In genomic region chr8:22019498-22019897, GRCm38 (mm10) we compare ENCODE assay signal across 31 mouse cellular contexts. TPM values are rescaled to one million over a fixed set of nuclear protein-coding genes. Genes with fewer than 3 reads are reported as not detected.
DNase-seq lines count a peak whose midpoint lies in the region; ATAC-seq and TF ChIP-seq lines count a peak whose summit lies in the region.
"Had no signal": no experiment of that assay in that cellular context is flagged by ENCODE, and none has a peak within 500 bp of the region (broad histone marks: within the 10 kb centered on the region; RNA-seq: fewer than 3 reads in every experiment).

No protein-coding gene starts in this region.

- no peak overlapping the region for H3K27ac ChIP-seq in intestine, embryonic 15.5 days
- no peak overlapping the region for H3K27ac ChIP-seq in intestine, postnatal 0 days (ENCODE audit: low read depth, low read length)
- no peak overlapping the region for H3K27ac ChIP-seq in lung, postnatal 0 days (ENCODE audit: low read length)
- H3K27ac ChIP-seq in intestine, embryonic 16.5 days (ENCODE audit: low read length): no peak overlapping the region
- H3K27ac ChIP-seq in stomach, embryonic 16.5 days (ENCODE audit: low read length): no peak overlapping the region
- H3K27ac ChIP-seq: forebrain, embryonic 10.5 days; gastrocnemius, adult 2 months; heart, embryonic 15.5 days; hindbrain, embryonic 14.5 days had no signal

- H3K36me3 ChIP-seq in intestine, embryonic 15.5 days: no peaks in the 10 kb centered on the region
- no peaks in the 10 kb centered on the region for H3K36me3 ChIP-seq in intestine, postnatal 0 days (ENCODE audit: control insufficient read depth, insufficient read depth)
- H3K36me3 ChIP-seq in lung, postnatal 0 days (ENCODE audit: insufficient read depth, low read length): no peaks in the 10 kb centered on the region
- no peaks in the 10 kb centered on the region for H3K36me3 ChIP-seq in intestine, embryonic 16.5 days (ENCODE audit: control insufficient read depth, insufficient read depth, low read length)
- no peaks in the 10 kb centered on the region for H3K36me3 ChIP-seq in stomach, embryonic 16.5 days (ENCODE audit: control insufficient read depth, insufficient read depth, low read length)
- H3K36me3 ChIP-seq: forebrain, embryonic 10.5 days; heart, embryonic 12.5 days; heart, embryonic 15.5 days had no signal

- WGBS in intestine, embryonic 15.5 days: 79% methylated on average over 5 of the region's 5 CpGs
- 40% methylated on average over 5 of the region's 5 CpGs for WGBS in intestine, postnatal 0 days
- 60% methylated on average over 5 of the region's 5 CpGs for WGBS in lung, postnatal 0 days
- 61% methylated on average over 5 of the region's 5 CpGs for WGBS in intestine, embryonic 16.5 days
- 52% methylated on average over 5 of the region's 5 CpGs for WGBS in stomach, embryonic 16.5 days

- 0 out of 2 replicates have a peak, but pooled peaks have one; percentile 28 for ATAC-seq in intestine, embryonic 15.5 days
- ATAC-seq in intestine, postnatal 0 days: no peak
- ATAC-seq in lung, postnatal 0 days: 0 out of 2 replicates have a peak, but pooled peaks have one; percentile 21
- ATAC-seq in intestine, embryonic 16.5 days: peak; percentile 81
- ATAC-seq in stomach, embryonic 16.5 days (ENCODE audit: insufficient read depth, low FRiP score): peak; percentile 75
- ATAC-seq: activated CD4-positive, CD25-positive, alpha-beta regulatory T cell, adult 4 months; forebrain, embryonic 14.5 days; forebrain, postnatal 0 days had no signal

- no peak overlapping the region for H3K9ac ChIP-seq in intestine, embryonic 15.5 days
- H3K9ac ChIP-seq in intestine, postnatal 0 days (ENCODE audit: low read depth, low read length): no peak overlapping the region
- H3K9ac ChIP-seq in lung, postnatal 0 days (replicated peaks; ENCODE audit: low read depth): no peak overlapping the region
- no peak overlapping the region for H3K9ac ChIP-seq in intestine, embryonic 16.5 days (ENCODE audit: low read depth, low read length)
- no peak overlapping the region for H3K9ac ChIP-seq in stomach, embryonic 16.5 days (ENCODE audit: low read length)
- H3K9ac ChIP-seq: forebrain, postnatal 0 days; heart, embryonic 12.5 days; heart, embryonic 15.5 days; hindbrain, embryonic 14.5 days had no signal

- H3K9me3 ChIP-seq in intestine, embryonic 15.5 days: no peaks in the 10 kb centered on the region
- no peaks in the 10 kb centered on the region for H3K9me3 ChIP-seq in intestine, postnatal 0 days (ENCODE audit: control insufficient read depth)
- no peaks in the 10 kb centered on the region for H3K9me3 ChIP-seq in lung, postnatal 0 days (ENCODE audit: low read length)
- no peaks in the 10 kb centered on the region for H3K9me3 ChIP-seq in intestine, embryonic 16.5 days (ENCODE audit: control insufficient read depth, low read length)
- no peaks in the 10 kb centered on the region for H3K9me3 ChIP-seq in stomach, embryonic 16.5 days (replicated peaks; ENCODE audit: control insufficient read depth, low read length)
- H3K9me3 ChIP-seq: heart, embryonic 12.5 days; heart, embryonic 15.5 days had no signal

- DNase-seq in lung, postnatal 0 days (ENCODE audit: low spot score): peak; percentile 10
- no peak for DNase-seq in lung, postnatal 4 days
- DNase-seq in right cerebral cortex, postnatal 25 days: no peak
- no peak for DNase-seq in gastrocnemius, postnatal 10 days
- DNase-seq: adrenal gland, adult 8-10 months; adrenal gland, postnatal 25 days; cerebellum, adult 18-20 months; cerebellum, adult 9-10 months; cerebellum, postnatal 14 days; forebrain, postnatal 0 days; gastrocnemius, adult 2 months; gastrocnemius, postnatal 25 days; heart, adult 18-20 months; heart, postnatal 10 days; heart, postnatal 36 days had no signal

- no peak overlapping the region for H3K4me2 ChIP-seq in intestine, embryonic 15.5 days (replicated peaks)
- no peak overlapping the region for H3K4me2 ChIP-seq in intestine, postnatal 0 days (replicated peaks; ENCODE audit: low read depth)
- no peak overlapping the region for H3K4me2 ChIP-seq in lung, postnatal 0 days (replicated peaks; ENCODE audit: low read depth, low read length)
- no peak overlapping the region for H3K4me2 ChIP-seq in intestine, embryonic 16.5 days (ENCODE audit: low read depth, low read length)
- H3K4me2 ChIP-seq in stomach, embryonic 16.5 days (ENCODE audit: low read depth, low read length): no peak overlapping the region
- H3K4me2 ChIP-seq: heart, embryonic 12.5 days; heart, embryonic 15.5 days; hindbrain, embryonic 14.5 days had no signal

- H3K4me1 ChIP-seq in intestine, embryonic 15.5 days (replicated peaks): no peaks in the 10 kb centered on the region
- no peaks in the 10 kb centered on the region for H3K4me1 ChIP-seq in intestine, postnatal 0 days (replicated peaks; ENCODE audit: control insufficient read depth, insufficient read depth, low read length)
- H3K4me1 ChIP-seq in lung, postnatal 0 days (ENCODE audit: insufficient read depth, low read depth, low read length): no peaks in the 10 kb centered on the region
- no peaks in the 10 kb centered on the region for H3K4me1 ChIP-seq in intestine, embryonic 16.5 days (ENCODE audit: control insufficient read depth, insufficient read depth, low read length)
- H3K4me1 ChIP-seq in stomach, embryonic 16.5 days (ENCODE audit: control insufficient read depth, insufficient read depth, low read length): no peaks in the 10 kb centered on the region
- H3K4me1 ChIP-seq: heart, embryonic 12.5 days; heart, embryonic 15.5 days had no signal

- TF ChIP-seq EP300 in lung, postnatal 0 days (IDR thresholded peaks at IDR 0.05): no peak

- no peaks in the 10 kb centered on the region for H3K27me3 ChIP-seq in intestine, embryonic 15.5 days (replicated peaks)
- no peaks in the 10 kb centered on the region for H3K27me3 ChIP-seq in intestine, postnatal 0 days (replicated peaks; ENCODE audit: control insufficient read depth, insufficient read depth, low read length)
- H3K27me3 ChIP-seq in lung, postnatal 0 days (replicated peaks; ENCODE audit: insufficient read depth, low read length): no peaks in the 10 kb centered on the region
- no peaks in the 10 kb centered on the region for H3K27me3 ChIP-seq in intestine, embryonic 16.5 days (replicated peaks; ENCODE audit: control insufficient read depth, insufficient read depth, low read length)
- no peaks in the 10 kb centered on the region for H3K27me3 ChIP-seq in stomach, embryonic 16.5 days (ENCODE audit: control insufficient read depth, insufficient read depth, low read length)
- H3K27me3 ChIP-seq: heart, embryonic 12.5 days; heart, embryonic 15.5 days had no signal

- no peak for TF ChIP-seq CTCF in intestine, postnatal 0 days (IDR thresholded peaks at IDR 0.05; ENCODE audit: low read depth)
- TF ChIP-seq CTCF in lung, postnatal 0 days (IDR thresholded peaks at IDR 0.05): no peak

- no peak overlapping the region for H3K4me3 ChIP-seq in intestine, embryonic 15.5 days (replicated peaks)
- H3K4me3 ChIP-seq in intestine, postnatal 0 days (ENCODE audit: low read depth, low read length): no peak overlapping the region
- no peak overlapping the region for H3K4me3 ChIP-seq in lung, postnatal 0 days (ENCODE audit: low read depth, low read length)
- no peak overlapping the region for H3K4me3 ChIP-seq in intestine, embryonic 16.5 days (ENCODE audit: low read length)
- H3K4me3 ChIP-seq in stomach, embryonic 16.5 days (replicated peaks; ENCODE audit: low read length): no peak overlapping the region
- H3K4me3 ChIP-seq: forebrain, embryonic 10.5 days; gastrocnemius, adult 2 months; heart, embryonic 12.5 days; heart, embryonic 15.5 days had no signal

RNA-seq across cellular contexts. Expression of gene Atp7b, which starts 40.6 kb away (rescaled TPM):
- polyA plus RNA-seq in intestine, embryonic 15.5 days (2015; fragmentation: Nextera tagmentation; extraction: Ambion mirVana): 4.5 and 5.9 TPM in 2 replicates
- polyA plus RNA-seq in intestine, postnatal 0 days (2015; fragmentation: Nextera tagmentation; extraction: Ambion mirVana): 3.0 and 3.9 TPM in 2 replicates
- polyA plus RNA-seq in lung, postnatal 0 days (2015; fragmentation: Nextera tagmentation; extraction: Ambion mirVana): 7.3 and 12.0 TPM in 2 replicates
- polyA plus RNA-seq in intestine, embryonic 16.5 days (2015; fragmentation: Nextera tagmentation; extraction: Ambion mirVana): 4.7 and 5.1 TPM in 2 replicates
- polyA plus RNA-seq in stomach, embryonic 16.5 days (2015; fragmentation: Nextera tagmentation; extraction: Ambion mirVana): 11.1 and 12.7 TPM in 2 replicates
- total RNA-seq in gastrocnemius, postnatal 10 days (2021): under 1 TPM in 1 of 2 experiments, not detected in 1; 0.20 TPM
- polyA plus RNA-seq: activated CD4-positive, CD25-positive, alpha-beta regulatory T cell, adult 4 months had no signal

RNA-seq across cellular contexts. Expression of gene Alg11, which starts 41.0 kb away (rescaled TPM):
- 29.6 and 30.6 TPM in 2 replicates for polyA plus RNA-seq in intestine, embryonic 15.5 days (2015; fragmentation: Nextera tagmentation; extraction: Ambion mirVana)
- polyA plus RNA-seq in intestine, postnatal 0 days (2015; fragmentation: Nextera tagmentation; extraction: Ambion mirVana): 12.1 and 12.4 TPM in 2 replicates
- polyA plus RNA-seq in lung, postnatal 0 days (2015; fragmentation: Nextera tagmentation; extraction: Ambion mirVana): 13.3 and 13.6 TPM in 2 replicates
- 28.7 and 30.4 TPM in 2 replicates for polyA plus RNA-seq in intestine, embryonic 16.5 days (2015; fragmentation: Nextera tagmentation; extraction: Ambion mirVana)
- 34.2 and 38.1 TPM in 2 replicates for polyA plus RNA-seq in stomach, embryonic 16.5 days (2015; fragmentation: Nextera tagmentation; extraction: Ambion mirVana)
- total RNA-seq in gastrocnemius, postnatal 10 days (2021): 10 to 100 TPM in 1 of 2 experiments, 1 to 10 TPM in 1; 8.8 to 11.2 TPM

RNA-seq across cellular contexts. Expression of gene Ccdc70, which starts 49.9 kb away (rescaled TPM):
- polyA plus RNA-seq in intestine, embryonic 15.5 days (2015; fragmentation: Nextera tagmentation; extraction: Ambion mirVana): not detected in 2 replicates
- not detected in 2 replicates for polyA plus RNA-seq in intestine, postnatal 0 days (2015; fragmentation: Nextera tagmentation; extraction: Ambion mirVana)
- polyA plus RNA-seq in lung, postnatal 0 days (2015; fragmentation: Nextera tagmentation; extraction: Ambion mirVana): not detected in 2 replicates
- polyA plus RNA-seq in intestine, embryonic 16.5 days (2015; fragmentation: Nextera tagmentation; extraction: Ambion mirVana): not detected in 2 replicates
- polyA plus RNA-seq in stomach, embryonic 16.5 days (2015; fragmentation: Nextera tagmentation; extraction: Ambion mirVana): not detected in 2 replicates
- total RNA-seq in gastrocnemius, postnatal 10 days (2021): not detected
- total RNA-seq: adrenal gland, adult 8-10 months; adrenal gland, postnatal 25 days; ES-E14; forebrain, postnatal 0 days; gastrocnemius, adult 2 months; gastrocnemius, postnatal 25 days; heart, adult 18-20 months; heart, postnatal 10 days; heart, postnatal 36 days had no signal
- polyA plus RNA-seq: activated CD4-positive, CD25-positive, alpha-beta regulatory T cell, adult 4 months; embryonic facial prominence, embryonic 11.5 days; embryonic facial prominence, embryonic 14.5 days; forebrain, embryonic 10.5 days; forebrain, embryonic 14.5 days; forebrain, postnatal 0 days; frontal cortex, adult 2 months; gonadal fat pad, adult 2 months; heart, embryonic 12.5 days; heart, embryonic 15.5 days; hindbrain, embryonic 11.5 days; hindbrain, embryonic 14.5 days had no signal
